Mouse (Mus musculus): ENCODE data around the gene Fkbpl.

DNA sequence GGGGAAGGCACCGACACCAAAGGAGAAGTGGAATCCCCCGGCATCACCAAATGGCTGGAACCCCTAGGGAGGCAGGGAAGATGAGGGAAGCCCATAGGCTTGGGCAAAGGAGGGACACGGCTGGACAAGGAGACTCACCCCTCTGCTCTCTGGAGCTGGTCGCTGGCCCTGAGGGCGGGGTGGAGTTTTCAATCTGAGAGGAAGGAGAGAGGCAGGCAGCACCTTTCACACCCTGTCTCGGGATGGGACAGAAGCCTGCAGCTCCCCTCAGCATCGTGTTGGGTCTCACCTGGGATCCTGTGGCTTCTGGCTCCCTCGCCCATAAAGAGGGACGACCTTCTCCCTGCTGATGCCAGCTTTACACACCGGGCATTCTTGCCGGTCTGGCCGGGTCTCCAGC, 42.8 kb upstream of the Fkbpl start:
- TF ChIP-seq GATA1 (IDR thresholded peaks at IDR 0.05; ENCODE audit: low read length) (no peak), TAL1 (IDR thresholded peaks at IDR 0.05; ENCODE audit: low read length) (no peak)
